Mouse (Mus musculus) cortical plate, adult 2 months (tissue): ENCODE measurements around the gene Zc3h6.

Source experiments
- CTCF ChIP-seq: fragments of 200-500 bp; IDR thresholded peaks from 2 replicates; pipeline ENCODE4 v1.5.1; 2011; ENCODE audit warnings: mild to moderate bottlenecking, control low read depth, low read length; ENCODE audit not compliant: insufficient read depth; ENCODE audit errors: extremely low read depth
- POLR2A ChIP-seq: fragments of 200-500 bp; IDR thresholded peaks from 2 replicates; pipeline ENCODE4 v1.6.1; 2011; ENCODE audit warnings: mild to moderate bottlenecking, low read length, control low read depth; ENCODE audit not compliant: insufficient read depth; ENCODE audit errors: extremely low read depth

- TF ChIP-seq POLR2A, result peak; percentile 55
- no peak for TF ChIP-seq CTCF
These were observed 98.5 kb downstream of the Zc3h6 start, which contains the start of gene Ttl for GRCm38 (mm10) chr2:129065437-129066282.
